In genomic region chr4:153229221-153229620, GRCm38 (mm10) we compare ENCODE assay signal across 27 mouse cellular contexts.
A peak's percentile ranks its signal among the peaks of the same experiment; 100 is the strongest.
DNase-seq lines count a peak whose midpoint lies in the region; ATAC-seq and TF ChIP-seq lines count a peak whose summit lies in the region.
"Had no signal": no experiment of that assay in that cellular context is flagged by ENCODE, and none has a peak within 500 bp of the region (broad histone marks: within the 10 kb centered on the region; RNA-seq: fewer than 3 reads in every experiment).

No protein-coding gene starts in this region.

- ATAC-seq in hindbrain, postnatal 0 days = no peak
- ATAC-seq in hindbrain, embryonic 11.5 days (ENCODE audit: low FRiP score) = no peak
- ATAC-seq in lung, postnatal 0 days = no peak
- no peak for ATAC-seq in stomach, postnatal 0 days (ENCODE audit: low FRiP score, low TSS enrichment)
- ATAC-seq in frontal cortex, adult (ENCODE audit: low TSS enrichment) = no peak
- ATAC-seq: liver, embryonic 12.5 days; midbrain, embryonic 13.5 days had no signal

- H3K9me3 ChIP-seq in hindbrain, postnatal 0 days (ENCODE audit: low read length) = no peaks in the 10 kb centered on the region
- no peaks in the 10 kb centered on the region for H3K9me3 ChIP-seq in hindbrain, embryonic 11.5 days (ENCODE audit: control insufficient read depth, low read length)
- no peaks in the 10 kb centered on the region for H3K9me3 ChIP-seq in lung, postnatal 0 days (ENCODE audit: low read length)
- no peaks in the 10 kb centered on the region for H3K9me3 ChIP-seq in stomach, postnatal 0 days (ENCODE audit: control insufficient read depth, low read length)
- H3K9me3 ChIP-seq: neural tube, embryonic 13.5 days; stomach, embryonic 15.5 days had no signal

- no peak overlapping the region for H3K4me2 ChIP-seq in hindbrain, postnatal 0 days (ENCODE audit: low read depth, low read length)
- H3K4me2 ChIP-seq in hindbrain, embryonic 11.5 days (replicated peaks; ENCODE audit: low read depth, low read length) = no peak overlapping the region
- no peak overlapping the region for H3K4me2 ChIP-seq in lung, postnatal 0 days (replicated peaks; ENCODE audit: low read depth, low read length)
- no peak overlapping the region for H3K4me2 ChIP-seq in stomach, postnatal 0 days (replicated peaks; ENCODE audit: low read depth)
- H3K4me2 ChIP-seq: embryonic facial prominence, embryonic 12.5 days; forebrain, embryonic 12.5 days; heart, embryonic 13.5 days; hindbrain, embryonic 14.5 days; limb, embryonic 13.5 days; liver, embryonic 12.5 days; midbrain, embryonic 13.5 days; neural tube, embryonic 13.5 days; stomach, embryonic 15.5 days had no signal

- no peak overlapping the region for H3K9ac ChIP-seq in hindbrain, postnatal 0 days (replicated peaks; ENCODE audit: low read length)
- no peak overlapping the region for H3K9ac ChIP-seq in hindbrain, embryonic 11.5 days (ENCODE audit: low read depth, low read length)
- H3K9ac ChIP-seq in lung, postnatal 0 days (replicated peaks; ENCODE audit: low read depth) = no peak overlapping the region
- no peak overlapping the region for H3K9ac ChIP-seq in stomach, postnatal 0 days (ENCODE audit: low read length)
- H3K9ac ChIP-seq: embryonic facial prominence, embryonic 12.5 days; forebrain, embryonic 12.5 days; heart, embryonic 13.5 days; hindbrain, embryonic 14.5 days; limb, embryonic 13.5 days; liver, embryonic 12.5 days; midbrain, embryonic 13.5 days; neural tube, embryonic 13.5 days; stomach, embryonic 15.5 days had no signal

- H3K27ac ChIP-seq in hindbrain, postnatal 0 days = no peak overlapping the region
- no peak overlapping the region for H3K27ac ChIP-seq in hindbrain, embryonic 11.5 days (ENCODE audit: low read depth, low read length)
- H3K27ac ChIP-seq in lung, postnatal 0 days (ENCODE audit: low read length) = no peak overlapping the region
- no peak overlapping the region for H3K27ac ChIP-seq in stomach, postnatal 0 days (replicated peaks)
- H3K27ac ChIP-seq: embryonic facial prominence, embryonic 12.5 days; forebrain, embryonic 12.5 days; heart, embryonic 13.5 days; hindbrain, embryonic 14.5 days; limb, embryonic 13.5 days; liver, embryonic 12.5 days; midbrain, embryonic 13.5 days; neural tube, embryonic 13.5 days; stomach, embryonic 15.5 days had no signal

- H3K27me3 ChIP-seq in hindbrain, postnatal 0 days (ENCODE audit: insufficient read depth, low read length) = no peaks in the 10 kb centered on the region
- H3K27me3 ChIP-seq in hindbrain, embryonic 11.5 days (ENCODE audit: control insufficient read depth, insufficient read depth, low read length) = no peaks in the 10 kb centered on the region
- H3K27me3 ChIP-seq in lung, postnatal 0 days (replicated peaks; ENCODE audit: insufficient read depth, low read length) = no peaks in the 10 kb centered on the region
- no peaks in the 10 kb centered on the region for H3K27me3 ChIP-seq in stomach, postnatal 0 days (ENCODE audit: control insufficient read depth, insufficient read depth, low read length)
- H3K27me3 ChIP-seq: embryonic facial prominence, embryonic 12.5 days; liver, embryonic 12.5 days; megakaryocyte, embryonic 14.5 days; neural tube, embryonic 13.5 days; stomach, embryonic 15.5 days had no signal

- no peak for DNase-seq in hindbrain, postnatal 0 days (ENCODE audit: low spot score)
- DNase-seq in hindbrain, embryonic 11.5 days (ENCODE audit: low spot score) = no peak
- no peak for DNase-seq in lung, postnatal 0 days (ENCODE audit: low spot score)
- no peak for DNase-seq in lung, postnatal 10 days
- DNase-seq in R1 (ENCODE audit: low read depth, low spot score) = peak; percentile 51
- no peak for DNase-seq in stomach, postnatal 0 days (ENCODE audit: low spot score)
- DNase-seq: cerebellum, adult 11-12 months; cerebellum, postnatal 10 days; gastrocnemius, postnatal 10 days; heart, adult 11 months; heart, postnatal 36 days; kidney, postnatal 14 days; lung, adult 18-20 months; right cerebral cortex, postnatal 4 days; thymus, adult 18-20 months; thymus, postnatal 4 days had no signal

- H3K4me1 ChIP-seq in hindbrain, postnatal 0 days (ENCODE audit: insufficient read depth, low read length) = no peaks in the 10 kb centered on the region
- H3K4me1 ChIP-seq in hindbrain, embryonic 11.5 days (replicated peaks; ENCODE audit: control insufficient read depth, insufficient read depth, low read length) = no peaks in the 10 kb centered on the region
- no peaks in the 10 kb centered on the region for H3K4me1 ChIP-seq in lung, postnatal 0 days (ENCODE audit: insufficient read depth, low read depth, low read length)
- H3K4me1 ChIP-seq in stomach, postnatal 0 days (replicated peaks; ENCODE audit: control insufficient read depth, insufficient read depth) = no peaks in the 10 kb centered on the region
- H3K4me1 ChIP-seq: megakaryocyte, embryonic 14.5 days had no signal

- WGBS in hindbrain, postnatal 0 days = 67% methylated on average over 5 of the region's 5 CpGs
- 68% methylated on average over 5 of the region's 5 CpGs for WGBS in hindbrain, embryonic 11.5 days
- WGBS in lung, postnatal 0 days = 34% methylated on average over 5 of the region's 5 CpGs
- 52% methylated on average over 5 of the region's 5 CpGs for WGBS in stomach, postnatal 0 days

- H3K4me3 ChIP-seq in hindbrain, postnatal 0 days (ENCODE audit: low read length) = no peak overlapping the region
- no peak overlapping the region for H3K4me3 ChIP-seq in hindbrain, embryonic 11.5 days (ENCODE audit: low read depth, low read length)
- no peak overlapping the region for H3K4me3 ChIP-seq in lung, postnatal 0 days (ENCODE audit: low read depth, low read length)
- no peak overlapping the region for H3K4me3 ChIP-seq in stomach, postnatal 0 days (ENCODE audit: low read depth, low read length)
- H3K4me3 ChIP-seq: embryonic facial prominence, embryonic 12.5 days; forebrain, embryonic 12.5 days; heart, embryonic 13.5 days; limb, embryonic 13.5 days; liver, embryonic 12.5 days; megakaryocyte, embryonic 14.5 days; midbrain, embryonic 13.5 days; neural tube, embryonic 13.5 days; stomach, embryonic 15.5 days had no signal

- TF ChIP-seq CTCF in hindbrain, postnatal 0 days (IDR thresholded peaks at IDR 0.05; ENCODE audit: low read depth) = peak; percentile 40
- TF ChIP-seq CTCF in lung, postnatal 0 days (IDR thresholded peaks at IDR 0.05) = peak; percentile 25
- TF ChIP-seq CTCF in stomach, postnatal 0 days (IDR thresholded peaks at IDR 0.05; ENCODE audit: low read depth) = peak; percentile 31; the same call in 1 of the 2 replicates

- no peaks in the 10 kb centered on the region for H3K36me3 ChIP-seq in hindbrain, postnatal 0 days (ENCODE audit: insufficient read depth, low read length)
- no peaks in the 10 kb centered on the region for H3K36me3 ChIP-seq in hindbrain, embryonic 11.5 days (ENCODE audit: control insufficient read depth, insufficient read depth, low read length)
- no peaks in the 10 kb centered on the region for H3K36me3 ChIP-seq in lung, postnatal 0 days (ENCODE audit: insufficient read depth, low read length)
- no peaks in the 10 kb centered on the region for H3K36me3 ChIP-seq in stomach, postnatal 0 days (ENCODE audit: control insufficient read depth, insufficient read depth, low read length)
- H3K36me3 ChIP-seq: embryonic facial prominence, embryonic 12.5 days; forebrain, embryonic 12.5 days; heart, embryonic 13.5 days; limb, embryonic 13.5 days; liver, embryonic 12.5 days; midbrain, embryonic 13.5 days; neural tube, embryonic 13.5 days; stomach, embryonic 15.5 days had no signal

- no peak for TF ChIP-seq EP300 in lung, postnatal 0 days (IDR thresholded peaks at IDR 0.05)
- no peak for TF ChIP-seq EP300 in stomach, postnatal 0 days (optimal IDR thresholded peaks at IDR 0.05)
